Mouse (Mus musculus) liver, embryonic 16.5 days (tissue): ENCODE data around the gene Hapln1. TPM values are rescaled to one million over a fixed set of nuclear protein-coding genes. Genes with fewer than 3 reads are reported as not detected.

Experiments used
- ATAC-seq: fragments of 200-750 bp; cut with Nextera tagmentation; 2 replicates; pipeline ENCODE4 v1.8.0; 2017; ENCODE audit warnings: low read depth, mild to moderate bottlenecking, moderate number of reproducible peaks, moderate library complexity
- H3K27ac ChIP-seq: fragments of 300-500 bp; sonication (generic); 2 replicates; pipeline ENCODE4 v1.5.1; 2014; ENCODE audit warnings: mild to moderate bottlenecking, low read length
- H3K27me3 ChIP-seq: fragments of 300-500 bp; sonication (generic); 2 replicates; pipeline ENCODE4 v1.6.1; 2014; ENCODE audit warnings: low read depth, low read length, mixed read lengths; ENCODE audit not compliant: control insufficient read depth, insufficient read depth
- H3K36me3 ChIP-seq: fragments of 300-500 bp; sonication (generic); 2 replicates; pipeline ENCODE4 v1.6.1; 2014; ENCODE audit warnings: mild to moderate bottlenecking; ENCODE audit not compliant: control insufficient read depth, insufficient read depth
- H3K4me1 ChIP-seq: fragments of 300-500 bp; sonication (generic); 2 replicates; pipeline ENCODE4 v1.6.1; 2014; ENCODE audit warnings: low read depth, low read length, mixed read lengths; ENCODE audit not compliant: control insufficient read depth
- H3K4me2 ChIP-seq: fragments of 300-500 bp; sonication (generic); 2 replicates; pipeline ENCODE4 v1.6.1; 2014; ENCODE audit warnings: low read depth, low read length, mixed read lengths
- H3K4me3 ChIP-seq: fragments of 300-500 bp; sonication (generic); 2 replicates; pipeline ENCODE4 v1.5.1; 2014; ENCODE audit warnings: low read depth, mild to moderate bottlenecking, low read length
- H3K9ac ChIP-seq: fragments of 300-500 bp; sonication (generic); 2 replicates; pipeline ENCODE4 v1.6.1; 2014; ENCODE audit warnings: low read depth, low read length
- H3K9me3 ChIP-seq: fragments of 300-500 bp; sonication (generic); replicated peaks from 2 replicates; pipeline ENCODE4 v1.6.1; 2016; ENCODE audit warnings: low read length; ENCODE audit not compliant: control insufficient read depth
- WGBS: fragments of 180-500 bp; shearing (Covaris S2); extraction: QIAGEN DNeasy Blood & Tissue Kit; methylation state at CpG from one replicate; pipeline ENCODE4 v1.1.7; 2014; ENCODE audit not compliant: insufficient replicate concordance; 5-methylcytosine and 5-hydroxymethylcytosine counted together
- polyA plus RNA-seq: library from polyadenylated mRNA; unstranded; fragments of >200 nt; fragmentation: Nextera tagmentation; extraction: Ambion mirVana; gene quantifications from 2 replicates; pipeline ENCODE4 v1.2.1, GENCODE M21; 2015

Gene Hapln1
- polyA plus RNA-seq = 0.20 and 0.58 TPM in 2 replicates

- Histone ChIP-seq H3K9ac (no peak within 1 kb of the TSS), H3K27ac (no peak within 1 kb of the TSS), H3K4me1 (no peaks in the 10 kb centered on the region), H3K4me3 (peak within 1 kb of the TSS; percentile 48), H3K4me2 (peak within 1 kb of the TSS; percentile 60), H3K36me3 (no peaks in the 10 kb centered on the region), H3K27me3 (no peaks in the 10 kb centered on the region; the same call in 1 of the 2 replicates), H3K9me3 (no peaks in the 10 kb centered on the region)
- ATAC-seq = peak; percentile 35; the same call in 1 of the 2 replicates
- WGBS = under 1% methylated on average over 29 of the region's 29 CpGs
Measured at GRCm38 (mm10) chr13:89539205-89539886, at the start of gene Hapln1. Hapln1 (plus strand) TSS chr13:89539796.

GRCm38 (mm10) chr13:89493169-89493568, 46.4 kb upstream of the Hapln1 start:
- no peak overlapping the region for H3K9ac ChIP-seq
- no peaks in the 10 kb centered on the region for H3K4me1 ChIP-seq
- ATAC-seq = peak; percentile 50; the same call in 1 of the 2 replicates
- no peaks in the 10 kb centered on the region for H3K9me3 ChIP-seq
- H3K27me3 ChIP-seq = no peaks in the 10 kb centered on the region
- H3K27ac ChIP-seq = no peak overlapping the region
- H3K4me2 ChIP-seq = no peak overlapping the region
- no peak overlapping the region for H3K4me3 ChIP-seq
- no peaks in the 10 kb centered on the region for H3K36me3 ChIP-seq

- no peak overlapping the region for H3K4me2 ChIP-seq
- no peak overlapping the region for H3K9ac ChIP-seq
- H3K27me3 ChIP-seq = no peaks in the 10 kb centered on the region
- no peaks in the 10 kb centered on the region for H3K36me3 ChIP-seq
- no peak overlapping the region for H3K4me3 ChIP-seq
- H3K27ac ChIP-seq = no peak overlapping the region
- no peaks in the 10 kb centered on the region for H3K9me3 ChIP-seq
- no peaks in the 10 kb centered on the region for H3K4me1 ChIP-seq
- 52% methylated on average over 6 of the region's 6 CpGs for WGBS
- no peak for ATAC-seq
Measured at GRCm38 (mm10) chr13:89493678-89494077, 45.9 kb upstream of the Hapln1 start.

- no peaks in the 10 kb centered on the region for H3K36me3 ChIP-seq
- no peak overlapping the region for H3K4me3 ChIP-seq
- H3K4me1 ChIP-seq = no peaks in the 10 kb centered on the region
- WGBS = 46% methylated on average over 2 of the region's 2 CpGs
- H3K4me2 ChIP-seq = no peak overlapping the region
- H3K9me3 ChIP-seq = no peaks in the 10 kb centered on the region
- H3K27ac ChIP-seq = no peak overlapping the region
- no peak overlapping the region for H3K9ac ChIP-seq
- H3K27me3 ChIP-seq = no peaks in the 10 kb centered on the region
- ATAC-seq = no peak
Measured at GRCm38 (mm10) chr13:89496569-89496968, 43.0 kb upstream of the Hapln1 start.

- no peaks in the 10 kb centered on the region for H3K4me1 ChIP-seq
- H3K4me2 ChIP-seq = no peak overlapping the region
- no peak for ATAC-seq
- H3K9ac ChIP-seq = no peak overlapping the region
- H3K9me3 ChIP-seq = no peaks in the 10 kb centered on the region
- no peaks in the 10 kb centered on the region for H3K27me3 ChIP-seq
- 71% methylated on average over 1 of the region's 1 CpGs for WGBS
- no peaks in the 10 kb centered on the region for H3K36me3 ChIP-seq
- no peak overlapping the region for H3K27ac ChIP-seq
- no peak overlapping the region for H3K4me3 ChIP-seq
Measured at GRCm38 (mm10) chr13:89499419-89499818, 40.2 kb upstream of the Hapln1 start.

- no peak for ATAC-seq
- H3K4me2 ChIP-seq = no peak overlapping the region
- H3K27me3 ChIP-seq = no peaks in the 10 kb centered on the region
- H3K27ac ChIP-seq = no peak overlapping the region
- H3K9ac ChIP-seq = no peak overlapping the region
- no peaks in the 10 kb centered on the region for H3K4me1 ChIP-seq
- H3K9me3 ChIP-seq = no peaks in the 10 kb centered on the region
- no peak overlapping the region for H3K4me3 ChIP-seq
- no peaks in the 10 kb centered on the region for H3K36me3 ChIP-seq
Measured at GRCm38 (mm10) chr13:89521507-89521908, 18.1 kb upstream of the Hapln1 start.

GRCm38 (mm10) chr13:89528716-89529115, 10.9 kb upstream of the Hapln1 start:
- Histone ChIP-seq H3K27ac (no peak overlapping the region), H3K9ac (no peak overlapping the region), H3K36me3 (no peaks in the 10 kb centered on the region), H3K27me3 (no peaks in the 10 kb centered on the region), H3K4me3 (no peak overlapping the region), H3K9me3 (no peaks in the 10 kb centered on the region), H3K4me1 (no peaks in the 10 kb centered on the region), H3K4me2 (no peak overlapping the region)
- no peak for ATAC-seq
- 9% methylated on average over 1 of the region's 1 CpGs for WGBS

- H3K36me3 ChIP-seq = no peaks in the 10 kb centered on the region
- no peak overlapping the region for H3K4me3 ChIP-seq
- no peak for ATAC-seq
- H3K9me3 ChIP-seq = no peaks in the 10 kb centered on the region
- H3K4me2 ChIP-seq = no peak overlapping the region
- no peak overlapping the region for H3K9ac ChIP-seq
- H3K27ac ChIP-seq = no peak overlapping the region
- 59% methylated on average over 2 of the region's 2 CpGs for WGBS
- H3K27me3 ChIP-seq = no peaks in the 10 kb centered on the region
- no peaks in the 10 kb centered on the region for H3K4me1 ChIP-seq
Measured at GRCm38 (mm10) chr13:89530386-89530785, 9.2 kb upstream of the Hapln1 start.

- ATAC-seq = no peak
Measured at GRCm38 (mm10) chr13:89539887-89540264, 280 bp downstream of the Hapln1 start.

More at GRCm38 (mm10) chr13:89539887-89540264, 280 bp downstream of the Hapln1 start:
- H3K9ac ChIP-seq = no peak overlapping the region
- H3K27ac ChIP-seq = no peak overlapping the region
- H3K4me3 ChIP-seq = no peak overlapping the region; the same call in 1 of the 2 replicates
- H3K36me3 ChIP-seq = no peaks in the 10 kb centered on the region
- WGBS = 33% methylated on average over 11 of the region's 11 CpGs
- H3K4me1 ChIP-seq = no peaks in the 10 kb centered on the region
- H3K4me2 ChIP-seq = peak overlapping the region; percentile 60
- H3K9me3 ChIP-seq = no peaks in the 10 kb centered on the region
- H3K27me3 ChIP-seq = no peaks in the 10 kb centered on the region; the same call in 1 of the 2 replicates
